Mouse (Mus musculus) brain, embryonic 14.5 days (tissue): Measurements from ENCODE around the gene Gdap1l1. TPM values are rescaled to one million over a fixed set of nuclear protein-coding genes. Genes with fewer than 3 reads are reported as not detected.

Experiments used
- DNase-seq: peaks from one replicate; pipeline ENCODE4 v3.0.0-alpha.2; 2011; ENCODE audit warnings: low read depth
- CTCF ChIP-seq: fragments of 200-500 bp; IDR thresholded peaks from 2 replicates; pipeline ENCODE4 v1.5.1; 2012; ENCODE audit warnings: inconsistent platforms, mild to moderate bottlenecking, moderate library complexity, borderline replicate concordance; ENCODE audit not compliant: insufficient read depth, insufficient read length; ENCODE audit errors: extremely low read depth
- POLR2A ChIP-seq: fragments of 200-500 bp; IDR thresholded peaks from 2 replicates; pipeline ENCODE4 v1.6.1; 2012; ENCODE audit warnings: mild to moderate bottlenecking, inconsistent platforms, borderline replicate concordance; ENCODE audit not compliant: poor library complexity, insufficient read depth, insufficient read length, severe bottlenecking; ENCODE audit errors: extremely low read depth
- polyA plus RNA-seq: library from polyadenylated mRNA; depleted of rRNA; stranded (reverse); fragments of >200 nt; gene quantifications from 2 replicates; pipeline ENCODE4 v1.2.3, GENCODE M21; 2012

Gene Gdap1l1
- polyA plus RNA-seq, 1 experiment = 170 TPM

DNA sequence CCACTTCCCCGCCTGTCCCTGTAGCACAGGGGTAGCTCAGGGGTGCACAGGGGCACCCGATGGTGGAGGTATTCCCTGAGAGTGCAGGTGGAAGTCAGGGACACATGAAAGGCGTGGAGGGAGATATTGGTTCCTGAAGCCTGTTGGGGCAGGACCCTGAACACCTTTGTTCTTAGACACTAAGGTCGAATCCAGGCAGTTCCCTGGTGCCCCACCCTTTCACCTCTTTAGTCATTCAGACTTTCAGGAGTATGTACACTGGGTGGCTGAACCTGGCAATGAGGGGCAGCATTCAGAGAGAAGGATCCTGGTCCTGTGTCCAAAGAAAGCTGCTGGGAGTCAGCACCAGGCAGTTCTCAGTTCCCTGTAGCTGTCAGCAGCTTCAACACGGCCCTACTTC is 24.1 kb downstream of the Gdap1l1 start:
- no peak for TF ChIP-seq CTCF
- TF ChIP-seq POLR2A = no peak
- no peak for DNase-seq

DNA sequence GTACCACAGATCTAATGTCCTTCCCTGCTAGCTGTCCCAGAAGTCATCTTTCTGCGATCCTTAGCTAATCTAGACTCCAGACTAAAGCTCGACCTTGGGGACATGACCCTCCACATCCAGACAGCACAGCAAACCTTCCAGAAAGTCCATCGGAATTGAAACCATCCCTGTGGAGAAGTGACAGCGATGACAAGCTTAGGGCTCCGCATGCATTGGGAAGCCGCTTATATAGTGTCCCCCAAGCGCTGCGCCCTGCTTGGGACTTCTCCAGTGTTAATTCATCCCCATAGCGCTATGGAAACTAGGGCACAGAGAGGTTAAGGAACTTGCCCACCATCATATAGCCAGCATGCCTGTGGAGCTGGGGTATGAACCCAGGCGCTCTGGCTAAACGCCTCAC is 24.5 kb downstream of the Gdap1l1 start:
- no peak for TF ChIP-seq POLR2A
- no peak for TF ChIP-seq CTCF
- no peak for DNase-seq

DNA sequence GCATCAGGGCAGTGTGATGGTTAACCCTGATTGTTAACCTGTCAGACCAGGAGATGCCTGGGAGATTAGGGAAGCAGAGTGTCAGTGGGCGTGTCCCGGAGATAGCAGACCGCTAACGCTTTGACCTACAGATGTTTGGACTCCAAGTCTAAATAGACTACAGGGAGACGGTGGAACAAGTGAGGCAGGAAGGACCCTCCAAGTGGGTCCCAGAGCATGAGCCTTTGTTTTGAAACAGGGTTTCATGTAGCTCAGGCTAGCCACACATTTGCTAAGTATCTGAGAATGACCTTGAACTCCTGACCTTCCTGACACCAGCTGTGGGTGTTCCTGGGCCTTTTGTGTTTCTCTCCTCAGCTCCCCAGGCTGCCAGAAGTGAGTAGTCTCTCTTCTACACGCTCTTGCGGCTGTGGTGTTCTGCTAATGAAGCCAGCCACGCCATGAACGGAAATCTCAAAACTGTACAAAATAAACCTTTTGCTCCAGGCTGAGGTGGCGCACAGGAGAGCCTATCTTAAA is 25.0 kb downstream of the Gdap1l1 start:
- no peak for TF ChIP-seq POLR2A
- TF ChIP-seq CTCF = no peak
- no peak for DNase-seq

DNA sequence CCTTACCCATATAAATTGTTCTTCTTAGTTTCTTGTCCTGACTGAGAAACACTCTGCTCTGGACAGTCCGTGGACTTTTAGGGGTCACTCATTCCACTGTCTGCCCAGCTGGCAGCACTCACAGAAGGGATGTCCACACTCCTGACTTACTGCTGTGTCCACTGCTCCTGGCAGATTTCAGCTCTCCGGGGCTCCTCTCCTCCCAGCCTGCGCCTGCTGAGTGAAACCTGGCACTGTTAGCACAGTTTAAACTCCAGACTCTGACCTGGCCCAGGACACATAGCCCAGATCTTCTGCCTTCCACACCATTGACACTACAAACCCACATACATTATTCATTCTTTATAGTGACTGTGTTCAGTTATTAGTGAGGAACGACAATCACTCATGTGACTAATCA is 25.7 kb downstream of the Gdap1l1 start:
- DNase-seq = no peak
- TF ChIP-seq CTCF (no peak), POLR2A (no peak)

DNA sequence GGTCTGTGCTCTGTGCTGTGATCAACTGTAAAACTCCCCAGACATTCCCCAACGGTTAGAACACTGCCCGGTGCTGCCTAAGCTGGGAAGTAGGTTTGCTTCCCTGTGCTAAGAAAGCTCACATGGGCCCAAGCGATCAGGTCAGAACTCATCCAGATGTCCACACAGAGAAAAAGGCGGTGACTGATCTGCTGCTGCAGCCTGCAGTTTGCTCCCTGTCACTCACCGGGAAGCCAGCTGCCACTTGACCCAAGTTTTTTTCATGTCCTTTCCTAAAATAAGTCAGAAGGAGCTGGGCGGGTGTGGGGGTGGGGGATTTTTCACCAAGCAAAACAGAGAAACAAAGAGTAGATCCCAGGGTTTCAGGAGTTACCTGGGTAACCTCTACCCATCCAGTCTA is 26.3 kb downstream of the Gdap1l1 start:
- DNase-seq = no peak
- TF ChIP-seq CTCF (no peak), POLR2A (no peak)

DNA sequence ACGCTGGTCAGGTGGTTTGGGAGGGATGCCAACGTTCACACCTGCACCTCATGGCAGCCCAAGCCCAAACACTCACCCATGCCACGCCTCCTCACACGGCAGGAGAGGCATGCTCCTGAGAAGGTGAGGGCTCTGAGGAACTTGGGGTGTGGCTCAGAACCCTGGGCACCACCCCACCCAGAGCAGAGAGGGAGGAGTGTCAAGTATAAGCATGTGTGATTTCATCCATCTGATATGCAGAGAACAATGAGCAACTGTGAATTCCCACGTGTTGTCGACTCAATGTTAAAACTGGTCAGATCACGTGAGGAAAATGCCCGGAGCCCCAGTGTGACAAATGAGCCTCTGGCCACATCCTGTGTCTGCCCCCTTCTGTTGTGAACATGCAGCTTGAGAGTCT is 28.5 kb downstream of the Gdap1l1 start:
- no peak for TF ChIP-seq CTCF
- TF ChIP-seq POLR2A = no peak
- DNase-seq = no peak

DNA sequence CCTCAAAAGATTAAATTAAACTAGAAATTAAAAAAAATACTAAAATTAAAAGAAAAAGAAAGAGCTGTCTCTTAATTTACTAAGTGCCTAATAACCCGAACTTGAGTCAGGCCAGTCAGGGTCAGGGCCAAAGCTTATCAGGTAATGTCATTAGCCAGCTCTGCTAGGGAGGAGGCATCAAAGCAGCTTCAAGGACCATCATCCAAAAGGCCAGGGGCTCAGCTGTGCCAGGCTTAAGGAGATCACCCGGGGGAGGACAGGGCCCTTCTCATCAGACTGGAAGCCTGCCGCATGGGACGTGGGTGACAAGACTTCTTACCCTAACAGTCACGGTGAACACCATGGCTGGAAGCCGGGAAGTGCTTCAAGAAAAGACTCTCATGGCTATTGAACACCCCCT is 29.3 kb downstream of the Gdap1l1 start:
- DNase-seq = no peak
- no peak for TF ChIP-seq POLR2A
- TF ChIP-seq CTCF = no peak

DNA sequence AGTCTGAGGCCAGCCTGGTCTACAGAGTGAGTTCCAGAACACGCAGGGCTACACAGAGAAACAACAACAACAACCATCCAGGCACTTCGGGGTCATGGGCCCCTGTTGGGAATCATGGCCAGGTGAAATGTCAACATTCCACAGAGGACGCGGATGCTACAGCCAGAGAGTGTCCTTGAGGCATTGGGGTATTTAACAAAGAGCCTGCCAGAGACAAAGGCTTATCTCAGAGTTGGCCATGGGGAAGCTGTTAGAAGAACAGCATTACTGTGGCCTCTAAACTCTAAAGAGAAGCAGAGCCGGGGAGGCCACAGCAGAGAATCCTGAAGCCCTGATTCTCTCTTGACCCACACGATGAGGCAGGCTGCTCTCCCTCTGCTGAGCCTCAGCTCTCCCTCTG is 30.6 kb downstream of the Gdap1l1 start:
- TF ChIP-seq CTCF (no peak), POLR2A (no peak)
- DNase-seq = no peak

DNA sequence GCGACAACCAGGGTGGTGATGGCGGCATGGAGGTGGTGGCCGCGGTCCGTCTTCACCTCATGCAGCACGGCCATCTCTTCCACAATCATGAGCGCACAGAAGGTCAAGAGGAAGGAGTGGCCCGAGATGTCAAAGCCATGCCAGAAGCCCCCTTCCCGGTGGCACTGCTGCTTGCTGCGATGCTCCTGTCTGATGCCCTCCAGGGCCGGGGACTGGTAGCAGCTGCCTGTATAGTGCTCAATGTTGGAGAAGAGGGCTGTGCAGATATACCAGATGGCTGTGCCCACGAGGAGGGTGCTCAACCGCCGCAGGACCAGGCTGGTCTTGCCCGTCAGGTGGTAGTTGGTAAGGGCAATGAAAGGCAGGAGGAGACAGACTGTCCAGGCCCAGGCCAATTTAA is 31.4 kb downstream of the Gdap1l1 start:
- TF ChIP-seq POLR2A = no peak
- no peak for TF ChIP-seq CTCF
- DNase-seq = no peak

DNA sequence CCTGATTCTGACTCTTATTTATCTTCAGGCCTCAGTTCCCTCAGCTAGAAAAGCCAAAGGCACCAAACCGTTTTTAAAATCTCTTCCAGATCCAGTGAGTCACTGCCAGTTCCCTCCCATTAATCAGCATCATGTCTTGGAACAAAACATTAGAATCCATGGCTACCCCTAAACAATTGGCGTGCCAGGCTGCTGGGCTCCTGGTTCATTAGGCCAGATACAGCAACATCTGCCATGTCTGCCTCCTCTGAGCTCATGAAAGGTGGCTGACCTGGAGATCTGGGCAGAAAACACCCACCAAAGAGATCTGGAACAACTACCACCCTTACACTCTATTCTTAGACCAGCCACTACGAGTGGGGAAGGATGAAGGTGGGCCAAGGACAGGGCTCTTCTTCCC is 32.9 kb downstream of the Gdap1l1 start:
- no peak for TF ChIP-seq CTCF
- TF ChIP-seq POLR2A = no peak
- peak; percentile 20 for DNase-seq

DNA sequence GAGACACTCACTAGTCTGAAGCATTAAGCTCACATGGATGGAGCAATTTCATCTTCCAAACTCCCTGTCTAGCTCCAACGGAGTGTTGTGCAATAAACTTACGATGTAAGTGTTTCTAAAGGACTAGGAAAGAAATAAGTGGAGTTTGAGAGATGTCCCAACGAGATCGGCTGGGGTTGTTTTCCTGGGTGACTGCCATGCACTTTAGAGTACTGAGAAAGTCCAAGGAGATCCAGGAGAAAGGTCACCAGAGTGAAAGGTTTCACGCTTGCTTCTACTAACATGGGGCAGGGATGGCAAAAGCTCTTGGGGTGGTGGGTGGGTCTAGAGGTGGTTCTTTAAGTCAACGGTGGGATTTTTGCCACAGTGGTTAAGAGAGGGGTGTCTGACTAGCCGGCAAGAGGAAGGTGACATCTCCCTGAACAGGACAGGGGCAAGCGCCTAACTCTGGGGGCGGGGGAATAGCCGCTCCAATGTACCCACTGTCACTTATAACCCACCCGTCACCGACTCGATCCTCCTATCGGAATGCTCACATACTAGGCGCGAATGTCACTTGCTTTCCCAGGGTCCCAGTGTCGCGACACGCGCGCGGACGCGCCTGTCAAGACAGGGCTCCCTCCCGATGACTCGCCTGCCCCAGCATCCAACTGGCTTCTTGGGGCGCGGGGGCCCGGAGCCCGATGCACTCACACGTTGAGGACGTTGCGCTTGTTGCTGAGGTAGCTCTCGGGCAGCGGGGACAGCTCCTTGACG is 33.6 kb downstream of the Gdap1l1 start:
- no peak for TF ChIP-seq CTCF
- TF ChIP-seq POLR2A = no peak

DNA sequence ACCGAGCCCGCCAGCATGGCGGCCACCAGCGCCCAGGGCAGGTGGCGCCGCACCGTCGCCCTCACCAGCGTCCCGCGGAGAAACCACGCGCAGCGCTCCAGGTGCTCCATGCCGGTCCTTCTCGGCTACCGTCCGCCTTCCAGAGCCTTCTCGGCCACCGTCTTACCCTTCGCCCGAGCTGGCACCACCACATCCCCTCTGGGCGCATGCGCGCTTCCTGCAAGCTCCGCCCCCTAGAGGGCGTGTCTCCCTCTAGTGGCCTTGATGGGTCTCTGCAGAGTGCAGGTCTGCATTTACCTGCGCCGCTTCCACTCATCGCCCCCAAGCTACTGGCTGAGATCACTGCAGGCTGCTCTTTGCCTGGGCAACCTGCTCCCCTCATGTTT is 34.2 kb downstream of the Gdap1l1 start, which contains the start of gene Fitm2:
Fitm2 (minus strand) TSS at position 164 of the 386 bp plus-strand sequence.
- peak; percentile 98 for DNase-seq
- TF ChIP-seq CTCF (peak; percentile 100), POLR2A (no peak; the same call in 1 of the 2 replicates)

More for the DNA sequence above, 33.6 kb downstream of the Gdap1l1 start:
- DNase-seq = no peak
